Mouse (Mus musculus) liver, embryonic 14.5 days (tissue): Measurements from ENCODE around the gene Daam2. TPM values are rescaled to one million over a fixed set of nuclear protein-coding genes. Genes with fewer than 3 reads are reported as not detected.

Experiments
- ATAC-seq: fragments of 200-750 bp; cut with Nextera tagmentation; 2 replicates; pipeline ENCODE4 v1.8.0; 2017; ENCODE audit warnings: moderate number of reproducible peaks, mild to moderate bottlenecking, moderate library complexity; ENCODE audit not compliant: insufficient read depth
- DNase-seq, 3 experiments: peaks; one replicate each; pipeline ENCODE4 v3.0.0-alpha.2; 2012 to 2013; ENCODE audit warnings: low read depth in 3 of 3, low spot score in 3 of 3
- H3K27ac ChIP-seq: fragments of 300-500 bp; sonication (generic); 2 replicates; pipeline ENCODE4 v1.5.1; 2014; ENCODE audit warnings: moderate library complexity, mild to moderate bottlenecking, control low read depth, inconsistent platforms
- H3K27me3 ChIP-seq: fragments of 300-500 bp; sonication (generic); 2 replicates; pipeline ENCODE4 v1.6.1; 2014; ENCODE audit warnings: mild to moderate bottlenecking, low read length, moderate library complexity; ENCODE audit not compliant: control insufficient read depth, insufficient read depth
- H3K36me3 ChIP-seq: fragments of 300-500 bp; sonication (generic); replicated peaks from 2 replicates; pipeline ENCODE4 v1.6.1; 2014; ENCODE audit warnings: low read depth; ENCODE audit not compliant: control insufficient read depth, insufficient read depth
- H3K4me1 ChIP-seq, 2 experiments: fragments of 200-500 bp in 1 of 2; fragments of 300-500 bp in 1 of 2; sonication (generic) in 1 of 2; replicated peaks; 2 replicates each; pipeline ENCODE4 v1.6.1; 2012 to 2014; ENCODE audit warnings: antibody characterized with exemption in 1 of 2, inconsistent platforms in 1 of 2, low read length in 1 of 2; ENCODE audit not compliant: control insufficient read depth in 2 of 2, insufficient read depth in 2 of 2
- H3K4me2 ChIP-seq: fragments of 300-500 bp; sonication (generic); 2 replicates; pipeline ENCODE4 v1.6.1; 2014; ENCODE audit warnings: low read depth, mild to moderate bottlenecking, control low read depth, moderate library complexity
- H3K4me3 ChIP-seq, 2 experiments: fragments of 200-500 bp in 1 of 2; fragments of 300-500 bp in 1 of 2; sonication (generic) in 1 of 2; 2 replicates each; pipeline ENCODE4 v1.5.1; 2012 to 2014; ENCODE audit warnings: low read depth in 2 of 2, low read length in 2 of 2, mild to moderate bottlenecking in 2 of 2, control low read depth in 1 of 2, inconsistent platforms in 1 of 2, moderate library complexity in 1 of 2; ENCODE audit not compliant: insufficient read depth in 1 of 2
- H3K9ac ChIP-seq: fragments of 300-500 bp; sonication (generic); replicated peaks from 2 replicates; pipeline ENCODE4 v1.6.1; 2014; ENCODE audit warnings: mild to moderate bottlenecking, control low read depth, moderate library complexity
- H3K9me3 ChIP-seq: fragments of 300-500 bp; sonication (generic); 2 replicates; pipeline ENCODE4 v1.6.1; 2016; ENCODE audit warnings: low read length, mixed read lengths; ENCODE audit not compliant: control insufficient read depth
- CTCF ChIP-seq: IDR thresholded peaks from 2 replicates; pipeline ENCODE4 v1.5.1; 2016; ENCODE audit warnings: antibody characterized with exemption, low read depth, control low read depth
- EP300 ChIP-seq: IDR thresholded peaks from 2 replicates; pipeline ENCODE4 v1.6.1; 2016; ENCODE audit warnings: antibody characterized with exemption, low read depth
- WGBS: fragments of 180-500 bp; shearing (Covaris S2); extraction: QIAGEN DNeasy Blood & Tissue Kit; methylation state at CpG from one replicate; pipeline ENCODE4 v1.1.7; 2014; ENCODE audit not compliant: insufficient replicate concordance; 5-methylcytosine and 5-hydroxymethylcytosine counted together
- polyA plus RNA-seq, 2 experiments: library from polyadenylated mRNA; depleted of rRNA in 1 of 2; stranded (reverse) in 1 of 2; unstranded in 1 of 2; fragments of >200 nt; fragmentation: Nextera tagmentation in 1 of 2; extraction: Ambion mirVana in 1 of 2; gene quantifications; 2 replicates each; pipeline versions ENCODE4 v1.2.1 to v1.2.3; 2012 to 2014

Gene Daam2
- polyA plus RNA-seq, 2 experiments = 0.14 to 0.39 TPM

DNA sequence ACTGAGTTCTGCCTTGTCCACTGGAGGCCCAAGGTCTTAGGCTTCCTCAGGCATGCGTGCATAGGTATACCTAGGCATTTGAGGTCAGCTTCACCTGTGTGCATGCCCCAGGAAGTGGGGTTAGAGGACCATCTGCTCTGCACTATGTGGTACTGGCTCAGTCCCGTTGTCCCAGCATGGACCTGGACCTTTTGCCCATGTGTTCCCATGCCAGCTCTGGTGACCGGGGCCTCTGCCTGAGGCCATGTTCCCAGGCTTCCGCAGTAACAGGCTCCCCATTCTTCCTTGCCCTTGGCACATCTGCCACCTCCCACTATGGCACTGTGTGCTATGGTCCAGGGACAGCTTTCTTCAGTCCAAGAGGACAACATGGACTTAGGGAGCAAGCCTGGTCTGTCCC, 36.1 kb downstream of the Daam2 start:
- ATAC-seq = no peak

DNA sequence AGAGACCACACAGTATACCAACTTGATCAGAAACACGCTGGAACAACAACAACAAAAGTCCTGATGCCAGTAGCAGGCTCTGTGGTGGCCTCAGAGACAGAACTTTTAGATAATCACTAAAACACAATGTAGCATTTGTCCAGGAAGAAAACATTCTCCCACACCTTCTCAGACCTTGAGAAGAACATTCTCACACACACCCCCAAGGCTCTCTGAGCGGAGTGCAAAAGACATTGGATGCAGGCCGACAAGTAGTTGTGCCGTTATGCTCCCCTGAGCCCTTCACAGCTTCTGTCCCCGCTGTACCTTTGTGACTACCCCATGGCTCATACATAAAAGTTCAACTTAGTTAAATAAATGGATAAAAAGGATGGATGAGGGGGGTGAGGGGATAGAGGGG, 37.6 kb downstream of the Daam2 start:
- Histone ChIP-seq H3K9me3 (no peaks in the 10 kb centered on the region), H3K4me2 (no peak overlapping the region), H3K27ac (no peak overlapping the region), H3K36me3 (no peaks in the 10 kb centered on the region), H3K4me1 (no peaks in the 10 kb centered on the region), H3K9ac (no peak overlapping the region), H3K4me3 (no peak overlapping the region), H3K27me3 (no peaks in the 10 kb centered on the region)
- WGBS = 70% methylated on average over 5 of the region's 5 CpGs
- no peak for DNase-seq
- no peak for ATAC-seq
- TF ChIP-seq CTCF (no peak), EP300 (no peak)

More for the DNA sequence above, 36.1 kb downstream of the Daam2 start:
- Histone ChIP-seq H3K4me3 (no peak overlapping the region), H3K9me3 (no peaks in the 10 kb centered on the region), H3K36me3 (no peaks in the 10 kb centered on the region), H3K9ac (no peak overlapping the region), H3K27ac (no peak overlapping the region), H3K4me1 (no peaks in the 10 kb centered on the region), H3K27me3 (no peaks in the 10 kb centered on the region), H3K4me2 (no peak overlapping the region)
- DNase-seq = no peak
- WGBS = 70% methylated on average over 4 of the region's 4 CpGs
- no peak for TF ChIP-seq EP300
- TF ChIP-seq CTCF = no peak

DNA sequence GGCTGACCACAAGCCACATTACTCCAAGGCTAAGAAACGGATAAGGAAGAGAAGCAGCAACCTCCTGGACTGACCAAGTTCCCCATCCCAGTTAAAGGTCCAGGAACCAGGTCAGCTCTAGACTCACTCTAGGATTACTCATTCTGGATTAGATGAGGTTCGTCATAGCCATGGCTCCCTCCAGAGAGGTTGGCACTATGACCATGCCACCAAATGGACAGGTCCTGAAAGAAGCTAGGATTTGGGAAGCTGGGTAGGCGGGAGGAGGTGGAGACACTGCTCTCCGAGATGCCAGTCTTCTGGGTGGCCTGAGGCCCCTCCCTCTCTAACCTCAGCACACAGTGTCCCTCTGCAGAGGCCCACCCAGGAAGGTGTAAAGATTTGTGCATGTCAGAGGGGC, 38.2 kb downstream of the Daam2 start:
- H3K36me3 ChIP-seq = no peaks in the 10 kb centered on the region
- H3K4me3 ChIP-seq = no peak overlapping the region
- H3K4me2 ChIP-seq = no peak overlapping the region
- no peaks in the 10 kb centered on the region for H3K9me3 ChIP-seq
- H3K27ac ChIP-seq = no peak overlapping the region
- WGBS = 47% methylated on average over 4 of the region's 4 CpGs
- H3K4me1 ChIP-seq = no peaks in the 10 kb centered on the region
- no peak for DNase-seq
- ATAC-seq = no peak
- no peaks in the 10 kb centered on the region for H3K27me3 ChIP-seq
- H3K9ac ChIP-seq = no peak overlapping the region
- no peak for TF ChIP-seq CTCF
- TF ChIP-seq EP300 = no peak

DNA sequence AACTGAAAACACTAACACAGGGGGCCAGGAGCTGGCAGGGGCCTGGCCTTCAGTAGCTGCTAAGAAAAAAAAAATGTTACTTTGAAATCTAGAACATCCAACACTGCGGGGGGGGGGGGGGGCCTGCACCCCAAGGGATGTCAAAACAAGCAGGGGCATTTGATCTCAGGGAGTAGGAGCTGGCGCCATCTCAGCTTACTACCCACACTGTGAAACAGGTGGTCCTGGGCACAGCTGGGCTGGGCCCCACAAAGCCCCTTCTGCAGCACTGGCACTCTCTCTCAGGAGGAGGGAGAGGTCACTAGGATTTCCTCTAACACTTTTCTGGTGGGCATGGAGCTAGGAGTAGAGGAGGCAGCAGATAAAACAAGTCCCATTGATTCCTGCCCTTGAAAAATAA, 39.6 kb downstream of the Daam2 start:
- no peaks in the 10 kb centered on the region for H3K27me3 ChIP-seq
- WGBS = 36% methylated on average over 2 of the region's 2 CpGs
- no peak for DNase-seq
- no peak for ATAC-seq
- no peak overlapping the region for H3K9ac ChIP-seq
- no peaks in the 10 kb centered on the region for H3K4me1 ChIP-seq
- H3K27ac ChIP-seq = no peak overlapping the region
- no peaks in the 10 kb centered on the region for H3K36me3 ChIP-seq
- TF ChIP-seq CTCF (no peak), EP300 (no peak)
- H3K4me2 ChIP-seq = no peak overlapping the region
- H3K9me3 ChIP-seq = no peaks in the 10 kb centered on the region
- H3K4me3 ChIP-seq = no peak overlapping the region

DNA sequence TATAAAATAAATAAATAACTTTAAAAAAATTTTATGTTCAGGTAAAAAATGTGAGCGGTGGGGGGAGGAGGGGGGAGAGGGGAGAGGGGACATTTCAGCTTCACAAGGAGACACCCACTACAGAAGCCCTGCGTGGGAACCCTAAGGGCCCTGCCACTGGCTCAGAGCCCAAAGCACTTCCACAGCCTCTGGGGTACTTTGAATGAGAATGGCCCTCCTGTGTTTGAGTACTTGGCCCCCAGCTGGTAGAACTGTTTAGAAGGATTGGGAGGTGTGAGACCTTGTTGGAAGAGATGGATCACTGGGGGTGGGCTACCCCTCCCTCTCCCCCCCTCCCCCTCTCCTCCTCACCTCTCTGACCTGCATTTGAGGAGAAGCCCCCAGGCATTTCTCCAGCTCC, 41.7 kb downstream of the Daam2 start:
- 41% methylated on average over 2 of the region's 2 CpGs for whole genome bisulfite sequencing
- Histone ChIP-seq H3K27ac (no peak overlapping the region), H3K4me3 (no peak overlapping the region), H3K9me3 (no peaks in the 10 kb centered on the region), H3K4me2 (no peak overlapping the region), H3K27me3 (no peaks in the 10 kb centered on the region), H3K4me1 (no peaks in the 10 kb centered on the region), H3K36me3 (no peaks in the 10 kb centered on the region), H3K9ac (no peak overlapping the region)
- DNase-seq (no peak), ATAC-seq (no peak)
- TF ChIP-seq CTCF (no peak), EP300 (no peak)

DNA sequence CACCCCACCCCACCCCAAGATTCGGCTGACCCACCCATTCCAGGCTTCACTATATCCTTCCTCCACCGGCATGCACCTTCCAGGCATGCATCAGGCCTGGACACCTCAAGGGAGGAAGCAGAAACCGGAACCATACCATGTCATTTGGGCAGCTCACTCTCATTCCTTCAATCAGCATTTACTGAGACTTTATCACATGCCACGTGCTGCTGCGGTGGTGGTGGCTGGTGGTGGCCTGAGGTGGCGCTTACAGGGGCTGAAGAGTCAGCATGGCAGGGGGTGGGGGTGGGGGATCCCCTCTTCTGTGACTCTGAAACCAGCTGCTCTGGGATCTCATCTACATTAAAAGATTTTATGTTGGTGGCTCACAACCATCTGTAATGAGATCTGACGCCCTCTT, 42.1 kb downstream of the Daam2 start:
- 25% methylated on average over 7 of the region's 7 CpGs for WGBS
- H3K4me3 ChIP-seq = no peak overlapping the region

More for the DNA sequence above, 42.1 kb downstream of the Daam2 start:
- Histone ChIP-seq H3K4me1 (no peaks in the 10 kb centered on the region), H3K27ac (no peak overlapping the region), H3K4me2 (no peak overlapping the region), H3K27me3 (no peaks in the 10 kb centered on the region), H3K9ac (no peak overlapping the region), H3K9me3 (no peaks in the 10 kb centered on the region), H3K36me3 (no peaks in the 10 kb centered on the region)
- TF ChIP-seq CTCF (no peak), EP300 (no peak)
- ATAC-seq (no peak), DNase-seq (no peak)
